Mouse (Mus musculus) hematopoietic multipotent progenitor cell, adult 10-12 weeks (in vitro differentiated cells): ENCODE data around the gene Gm8453. TPM values are rescaled to one million over a fixed set of nuclear protein-coding genes. Genes with fewer than 3 reads are reported as not detected.

Source experiments
- polyA plus RNA-seq: library from polyadenylated mRNA; stranded (reverse); fragments of >175 nt; gene quantifications from 2 replicates; pipeline ENCODE4 v1.2.3, GENCODE M21; 2012; ENCODE audit warnings: low replicate concordance

The Gm8453 gene
- not detected in 2 replicates for polyA plus RNA-seq

DNA sequence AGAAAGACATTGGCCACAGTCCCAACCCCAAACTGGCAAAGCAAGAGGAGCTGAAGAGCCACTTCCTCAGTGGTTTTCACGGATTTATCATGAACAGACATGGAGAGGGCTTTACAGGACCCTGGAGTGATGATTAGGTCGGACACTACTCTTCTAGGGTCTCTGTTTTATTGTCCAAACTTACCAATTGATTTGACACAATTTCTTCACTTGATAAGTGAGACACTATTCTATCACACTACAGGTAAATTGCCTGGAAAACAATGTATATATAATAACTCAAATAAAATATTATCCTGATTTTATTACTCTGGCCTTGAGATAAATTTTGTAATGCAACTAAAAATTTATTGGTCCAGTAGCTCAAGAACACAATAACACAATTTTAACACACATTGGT is at the start of gene Gm8453:
Gene Gm8453, minus strand, starts transcription at position 101 of the 400 bp plus-strand sequence.

GRCm38 (mm10) chr7:22201164-22201563 is 28.1 kb downstream of the Gm8453 start, which contains the start of gene Gm8653:
TSS of gene Gm8653 (minus strand) at chr7:22201264.

GRCm38 (mm10) chr7:22189077-22189476 is 40.2 kb downstream of the Gm8453 start, which contains the start of gene Vmn1r143:
TSS of gene Vmn1r143 (plus strand) at chr7:22189377.

Other genes with a start within 250 kb of the Gm8453 start
- gene Vmn1r137, start 234.9 kb downstream of the Gm8453 start, polyA plus RNA-seq = not detected in 2 replicates
- not detected in 2 replicates for gene Vmn1r138, start 200.6 kb downstream of the Gm8453 start, polyA plus RNA-seq
- gene Gm6176, start 173.2 kb downstream of the Gm8453 start, polyA plus RNA-seq = not detected in 2 replicates
- not detected in 2 replicates for gene Vmn1r139, start 160.4 kb downstream of the Gm8453 start, polyA plus RNA-seq
- gene Gm16451, start 111.2 kb downstream of the Gm8453 start, polyA plus RNA-seq = not detected in 2 replicates
- gene Gm10666, start 94.7 kb downstream of the Gm8453 start, polyA plus RNA-seq = not detected in 2 replicates
- not detected in 2 replicates for gene Vmn1r142, start 65.4 kb downstream of the Gm8453 start, polyA plus RNA-seq
- gene Vmn1r143, start 40.1 kb downstream of the Gm8453 start, polyA plus RNA-seq = not detected in 2 replicates
- gene Gm8653, start 28.2 kb downstream of the Gm8453 start, polyA plus RNA-seq = not detected in 2 replicates
- gene Gm4187, start 100.2 kb upstream of the Gm8453 start, polyA plus RNA-seq = not detected in 2 replicates
- not detected in 2 replicates for gene Gm8660, start 141.6 kb upstream of the Gm8453 start, polyA plus RNA-seq
- gene Vmn1r148, start 184.1 kb upstream of the Gm8453 start, polyA plus RNA-seq = not detected in 2 replicates
- not detected in 2 replicates for gene Vmn1r149, start 208.7 kb upstream of the Gm8453 start, polyA plus RNA-seq
- gene Gm10665, start 234.6 kb upstream of the Gm8453 start, polyA plus RNA-seq = not detected in 2 replicates